Mouse (Mus musculus): ENCODE measurements around the gene Cdh23. TPM values are rescaled to one million over a fixed set of nuclear protein-coding genes. Genes with fewer than 3 reads are reported as not detected.

Cdh23 gene
- total and polyA plus RNA-seq, 2 experiments from 2014 or later, result 0.23 TPM

DNA sequence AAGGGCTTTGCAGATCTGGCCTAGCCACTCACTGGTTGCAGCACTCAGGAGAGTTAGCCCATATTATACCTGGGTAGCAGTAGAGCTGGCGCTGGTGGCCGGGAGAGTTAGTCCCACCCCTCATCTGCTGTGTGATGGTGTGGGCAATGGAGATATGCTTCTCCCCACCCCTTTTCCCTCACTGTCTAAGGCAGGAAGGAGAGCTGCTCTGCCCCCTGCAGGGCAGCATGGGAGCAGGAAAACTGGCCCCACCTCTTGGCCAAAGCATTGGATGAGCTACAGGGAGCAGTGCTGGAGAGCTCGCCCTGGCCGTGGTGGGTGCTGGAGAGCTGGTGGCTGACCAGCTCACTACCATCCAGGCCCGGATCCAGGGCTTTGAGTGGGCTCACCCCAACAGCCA is 80.4 kb downstream of the Cdh23 start:
- DNase-seq (ENCODE audit: low spot score) (no peak), ATAC-seq (ENCODE audit: insufficient read depth, low read depth) (no peak)
- Histone ChIP-seq H3K4me1 (ENCODE audit: control insufficient read depth, insufficient read depth) (no peaks in the 10 kb centered on the region), H3K27me3 (ENCODE audit: control insufficient read depth, insufficient read depth, low read length) (no peaks in the 10 kb centered on the region), H3K27ac (ENCODE audit: low read depth) (no peak overlapping the region), H3K4me2 (ENCODE audit: low read depth, low read length) (no peak overlapping the region), H3K4me3 (ENCODE audit: low read depth, low read length) (no peak overlapping the region), H3K36me3 (replicated peaks; ENCODE audit: control insufficient read depth, insufficient read depth, low read length) (no peaks in the 10 kb centered on the region), H3K9me3 (replicated peaks; ENCODE audit: control insufficient read depth, low read length) (no peaks in the 10 kb centered on the region), H3K9ac (replicated peaks; ENCODE audit: low read depth, low read length) (no peak overlapping the region)
- TF ChIP-seq CTCF (IDR thresholded peaks at IDR 0.05; ENCODE audit: low read depth), result peak; percentile 32
- no peak for TF ChIP-seq EP300 (IDR thresholded peaks at IDR 0.05; ENCODE audit: low read depth)
- 60% methylated on average over 5 of the region's 5 CpGs for WGBS

DNA sequence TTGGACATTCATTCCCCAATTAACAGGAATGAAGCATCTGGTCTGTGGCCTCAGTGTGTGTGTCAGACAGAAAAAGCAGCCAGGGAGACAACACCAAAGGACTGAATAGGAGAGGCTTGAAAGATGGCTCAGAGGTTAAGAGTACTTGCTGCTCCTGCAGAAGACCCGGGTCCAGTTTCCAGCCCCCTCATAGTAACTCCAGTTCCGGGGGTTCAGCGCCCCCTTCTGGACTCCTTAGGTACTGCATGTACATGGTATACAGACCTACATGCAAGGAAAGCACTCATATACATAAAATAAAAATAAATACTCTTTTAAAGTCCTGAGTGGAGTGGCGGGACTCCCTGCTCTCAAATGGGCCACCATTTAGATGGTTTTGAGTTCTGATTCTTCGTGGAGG is 83.4 kb downstream of the Cdh23 start:
- Histone ChIP-seq H3K4me1 (ENCODE audit: control insufficient read depth, insufficient read depth) (no peaks in the 10 kb centered on the region), H3K4me3 (ENCODE audit: low read depth, low read length) (no peak overlapping the region), H3K4me2 (ENCODE audit: low read depth, low read length) (no peak overlapping the region), H3K27ac (ENCODE audit: low read depth) (no peak overlapping the region), H3K36me3 (replicated peaks; ENCODE audit: control insufficient read depth, insufficient read depth, low read length) (no peaks in the 10 kb centered on the region), H3K9ac (replicated peaks; ENCODE audit: low read depth, low read length) (no peak overlapping the region), H3K9me3 (replicated peaks; ENCODE audit: control insufficient read depth, low read length) (no peaks in the 10 kb centered on the region), H3K27me3 (ENCODE audit: control insufficient read depth, insufficient read depth, low read length) (no peaks in the 10 kb centered on the region)
- ATAC-seq (ENCODE audit: insufficient read depth, low read depth) (no peak), DNase-seq (ENCODE audit: low spot score) (no peak)
- 26% methylated on average over 5 of the region's 5 CpGs for WGBS
- TF ChIP-seq CTCF (IDR thresholded peaks at IDR 0.05; ENCODE audit: low read depth) (peak; percentile 20; the same call in 1 of the 2 replicates), EP300 (IDR thresholded peaks at IDR 0.05; ENCODE audit: low read depth) (no peak)

DNA sequence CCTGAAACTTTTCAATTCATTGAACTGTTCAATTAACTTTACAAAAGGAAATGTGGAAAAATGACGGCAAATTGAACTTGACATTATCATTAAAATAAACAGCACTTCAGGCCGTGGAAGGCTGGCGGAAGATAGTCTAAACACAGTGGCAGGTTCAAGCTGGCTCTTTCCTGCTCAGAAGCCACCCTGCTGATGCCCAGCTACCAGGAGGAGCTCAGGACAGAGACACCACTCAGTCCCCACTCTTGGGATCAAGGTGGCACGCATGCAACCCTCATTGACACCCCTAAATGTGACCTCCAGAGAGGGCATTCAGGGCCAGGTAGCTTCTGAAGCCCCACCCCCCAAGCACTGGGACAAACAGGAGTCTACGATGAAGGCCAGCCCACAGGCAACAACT is 89.1 kb downstream of the Cdh23 start:
- no peak overlapping the region for H3K4me2 ChIP-seq (ENCODE audit: low read depth, low read length)
- no peaks in the 10 kb centered on the region for H3K36me3 ChIP-seq (replicated peaks; ENCODE audit: control insufficient read depth, insufficient read depth, low read length)
- no peaks in the 10 kb centered on the region for H3K4me1 ChIP-seq (ENCODE audit: control insufficient read depth, insufficient read depth)
- H3K9me3 ChIP-seq (replicated peaks; ENCODE audit: control insufficient read depth, low read length), result no peaks in the 10 kb centered on the region
- no peak for DNase-seq (ENCODE audit: low spot score)
- no peak for ATAC-seq (ENCODE audit: insufficient read depth, low read depth)
- no peak overlapping the region for H3K4me3 ChIP-seq (ENCODE audit: low read depth, low read length)
- H3K27ac ChIP-seq (ENCODE audit: low read depth), result no peak overlapping the region
- 69% methylated on average over 5 of the region's 5 CpGs for WGBS
- H3K27me3 ChIP-seq (ENCODE audit: control insufficient read depth, insufficient read depth, low read length), result no peaks in the 10 kb centered on the region
- no peak overlapping the region for H3K9ac ChIP-seq (replicated peaks; ENCODE audit: low read depth, low read length)
- TF ChIP-seq CTCF (IDR thresholded peaks at IDR 0.05; ENCODE audit: low read depth) (no peak), EP300 (IDR thresholded peaks at IDR 0.05; ENCODE audit: low read depth) (no peak)

DNA sequence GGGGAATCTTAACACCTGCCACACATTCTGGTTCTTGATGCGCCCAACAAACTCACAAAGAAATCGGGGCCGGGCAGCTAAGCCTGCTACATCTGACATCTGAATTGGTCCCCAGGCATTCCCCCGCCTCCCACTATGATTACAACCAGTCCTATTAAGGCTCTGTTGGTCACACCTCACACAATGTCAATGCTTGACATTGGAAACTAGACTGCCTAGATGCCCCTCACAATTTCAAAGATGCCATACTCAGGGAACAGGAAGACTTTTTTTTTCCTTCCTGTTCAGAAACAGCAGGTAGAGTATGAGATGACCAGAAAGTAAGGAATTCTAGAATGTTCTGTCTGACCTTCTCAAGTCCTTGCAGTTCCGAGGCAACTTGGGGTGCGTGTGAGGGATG is 89.6 kb downstream of the Cdh23 start:
- no peak overlapping the region for H3K4me3 ChIP-seq (ENCODE audit: low read depth, low read length)

DNA sequence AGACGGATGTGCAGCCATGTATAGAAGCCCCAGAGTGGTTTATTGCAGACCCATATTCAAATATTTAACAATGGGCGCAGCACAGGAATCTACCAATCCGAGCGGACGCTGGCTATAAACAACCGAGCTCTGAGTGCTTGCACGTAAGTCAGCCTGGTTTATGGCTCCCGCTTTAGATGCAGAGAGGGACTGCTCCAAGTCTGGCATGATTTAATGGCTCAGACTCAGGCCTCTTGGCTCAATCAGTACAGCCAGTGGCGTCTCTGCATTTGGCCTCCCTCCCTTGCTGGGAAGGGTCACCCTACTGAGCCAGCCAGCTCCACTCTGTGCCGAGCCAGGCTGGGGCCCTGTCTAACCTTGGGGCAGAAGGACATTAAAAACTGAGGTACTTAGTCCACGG is 94.1 kb downstream of the Cdh23 start:
- no peaks in the 10 kb centered on the region for H3K4me1 ChIP-seq (ENCODE audit: control insufficient read depth, insufficient read depth)
- H3K9ac ChIP-seq (replicated peaks; ENCODE audit: low read depth, low read length), result no peak overlapping the region
- H3K27ac ChIP-seq (ENCODE audit: low read depth), result no peak overlapping the region
- H3K4me2 ChIP-seq (ENCODE audit: low read depth, low read length), result no peak overlapping the region
- no peak for DNase-seq (ENCODE audit: low spot score)
- no peaks in the 10 kb centered on the region for H3K36me3 ChIP-seq (replicated peaks; ENCODE audit: control insufficient read depth, insufficient read depth, low read length)
- 0 out of 2 replicates have a peak, but pooled peaks cover 3% of the 10 kb centered on the region for H3K27me3 ChIP-seq (ENCODE audit: control insufficient read depth, insufficient read depth, low read length)
- no peaks in the 10 kb centered on the region for H3K9me3 ChIP-seq (replicated peaks; ENCODE audit: control insufficient read depth, low read length)
- WGBS, result 84% methylated on average over 11 of the region's 11 CpGs
- TF ChIP-seq CTCF (IDR thresholded peaks at IDR 0.05; ENCODE audit: low read depth), result no peak
- TF ChIP-seq EP300 (IDR thresholded peaks at IDR 0.05; ENCODE audit: low read depth), result no peak
- ATAC-seq (ENCODE audit: insufficient read depth, low read depth), result no peak
- no peak overlapping the region for H3K4me3 ChIP-seq (ENCODE audit: low read depth, low read length)

More for the DNA sequence above, 89.6 kb downstream of the Cdh23 start:
- ATAC-seq (ENCODE audit: insufficient read depth, low read depth) (no peak), DNase-seq (ENCODE audit: low spot score) (no peak)
- no peaks in the 10 kb centered on the region for H3K27me3 ChIP-seq (ENCODE audit: control insufficient read depth, insufficient read depth, low read length)
- no peak overlapping the region for H3K9ac ChIP-seq (replicated peaks; ENCODE audit: low read depth, low read length)
- no peaks in the 10 kb centered on the region for H3K9me3 ChIP-seq (replicated peaks; ENCODE audit: control insufficient read depth, low read length)
- TF ChIP-seq CTCF (IDR thresholded peaks at IDR 0.05; ENCODE audit: low read depth), result no peak
- no peak for TF ChIP-seq EP300 (IDR thresholded peaks at IDR 0.05; ENCODE audit: low read depth)
- WGBS, result 84% methylated on average over 6 of the region's 6 CpGs
- H3K36me3 ChIP-seq (replicated peaks; ENCODE audit: control insufficient read depth, insufficient read depth, low read length), result no peaks in the 10 kb centered on the region
- H3K4me2 ChIP-seq (ENCODE audit: low read depth, low read length), result no peak overlapping the region
- H3K27ac ChIP-seq (ENCODE audit: low read depth), result no peak overlapping the region
- H3K4me1 ChIP-seq (ENCODE audit: control insufficient read depth, insufficient read depth), result no peaks in the 10 kb centered on the region

DNA sequence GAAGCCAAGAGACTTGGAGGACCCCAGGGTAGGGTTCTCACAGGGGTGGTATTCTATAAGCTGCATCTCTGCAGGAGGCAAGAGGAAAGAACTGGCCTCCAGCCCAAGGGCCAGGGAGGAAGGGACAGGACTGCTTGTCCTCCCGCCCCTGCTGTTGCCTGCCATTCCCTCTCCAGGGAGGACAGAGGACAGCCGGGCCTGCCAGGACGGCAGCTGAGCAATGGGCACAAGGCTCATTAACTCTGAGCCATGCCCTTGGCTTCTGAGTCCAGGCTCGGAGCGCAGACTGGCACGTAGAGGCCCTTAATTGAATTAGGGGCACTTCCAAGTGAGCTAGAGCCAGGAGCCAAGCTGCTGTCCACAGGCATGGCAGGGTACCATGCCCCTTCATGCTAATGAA is 101.1 kb downstream of the Cdh23 start:
- 75% methylated on average over 6 of the region's 6 CpGs for WGBS
- TF ChIP-seq CTCF (IDR thresholded peaks at IDR 0.05; ENCODE audit: low read depth) (no peak), EP300 (IDR thresholded peaks at IDR 0.05; ENCODE audit: low read depth) (no peak)
- no peak for DNase-seq (ENCODE audit: low spot score)

More for the DNA sequence above, 101.1 kb downstream of the Cdh23 start:
- Histone ChIP-seq H3K27me3 (ENCODE audit: control insufficient read depth, insufficient read depth, low read length) (0 out of 2 replicates have a peak, but pooled peaks cover 3% of the 10 kb centered on the region), H3K4me3 (ENCODE audit: low read depth, low read length) (no peak overlapping the region), H3K4me2 (ENCODE audit: low read depth, low read length) (no peak overlapping the region), H3K4me1 (ENCODE audit: control insufficient read depth, insufficient read depth) (no peaks in the 10 kb centered on the region), H3K9me3 (replicated peaks; ENCODE audit: control insufficient read depth, low read length) (no peaks in the 10 kb centered on the region), H3K27ac (ENCODE audit: low read depth) (no peak overlapping the region), H3K9ac (replicated peaks; ENCODE audit: low read depth, low read length) (no peak overlapping the region), H3K36me3 (replicated peaks; ENCODE audit: control insufficient read depth, insufficient read depth, low read length) (no peaks in the 10 kb centered on the region)
- no peak for ATAC-seq (ENCODE audit: insufficient read depth, low read depth)

All from heart, postnatal 0 days (tissue).